Mouse (Mus musculus) MEL (cell line): ENCODE measurements around the gene Cds2. TPM values are rescaled to one million over a fixed set of nuclear protein-coding genes. Genes with fewer than 3 reads are reported as not detected.

Source experiments
- DNase-seq: peaks from one replicate; pipeline ENCODE4 v3.0.0; 2011; ENCODE audit warnings: low read depth, low spot score
- H3K27ac ChIP-seq: 2 replicates; pipeline ENCODE4 v1.5.1; 2012; ENCODE audit warnings: low read depth, mild to moderate bottlenecking, control low read depth, low read length, moderate library complexity; ENCODE audit not compliant: control insufficient read depth
- H3K27me3 ChIP-seq, 2 experiments: fragments of 150-350 bp in 1 of 2; sonication (generic) in 1 of 2; 2 replicates each; pipeline ENCODE4 v1.6.1; 2012; ENCODE audit warnings: low read length in 2 of 2, mild to moderate bottlenecking in 2 of 2, improper control_type of control experiment in 1 of 2, moderate library complexity in 1 of 2; ENCODE audit not compliant: insufficient read depth in 2 of 2, control insufficient read depth in 1 of 2
- H3K36me3 ChIP-seq, 2 experiments: 2 replicates each; pipeline ENCODE4 v1.6.1; 2012 to 2014; ENCODE audit warnings: low read length in 2 of 2, improper control_type of control experiment in 1 of 2, inconsistent platforms in 1 of 2, mild to moderate bottlenecking in 1 of 2; ENCODE audit not compliant: insufficient read depth in 2 of 2, control insufficient read depth in 1 of 2
- H3K4me1 ChIP-seq, 2 experiments: fragments of 150-350 bp in 1 of 2; sonication (generic) in 1 of 2; 2 replicates each; pipeline ENCODE4 v1.6.1; 2012; ENCODE audit warnings: low read length in 2 of 2, improper control_type of control experiment in 1 of 2, mild to moderate bottlenecking in 1 of 2; ENCODE audit not compliant: insufficient read depth in 2 of 2, control insufficient read depth in 1 of 2
- H3K4me3 ChIP-seq, 2 experiments: fragments of 150-350 bp in 1 of 2; sonication (generic) in 1 of 2; 2 replicates each; pipeline ENCODE4 v1.5.1; 2012; ENCODE audit warnings: low read depth in 2 of 2, low read length in 2 of 2, mild to moderate bottlenecking in 2 of 2, moderate library complexity in 2 of 2, control low read depth in 1 of 2, improper control_type of control experiment in 1 of 2; ENCODE audit not compliant: control insufficient read depth in 1 of 2, insufficient read depth in 1 of 2
- H3K79me2 ChIP-seq: 2 replicates; pipeline ENCODE4 v1.6.1; 2012; ENCODE audit warnings: mild to moderate bottlenecking, low read length, moderate library complexity; ENCODE audit not compliant: control insufficient read depth, poor library complexity, insufficient read depth
- H3K9ac ChIP-seq: 2 replicates; pipeline ENCODE4 v1.6.1; 2012; ENCODE audit warnings: low read depth, mild to moderate bottlenecking, control low read depth, low read length, moderate library complexity; ENCODE audit not compliant: control insufficient read depth, poor library complexity, severe bottlenecking
- H3K9me3 ChIP-seq: fragments of 150-350 bp; sonication (generic); replicated peaks from 2 replicates; pipeline ENCODE4 v1.6.1; 2012; ENCODE audit warnings: mild to moderate bottlenecking, low read length, improper control_type of control experiment, moderate library complexity; ENCODE audit not compliant: insufficient read depth
- BHLHE40 ChIP-seq: IDR thresholded peaks from 2 replicates; pipeline ENCODE4 v1.6.1; 2012; ENCODE audit warnings: low read depth, mild to moderate bottlenecking, inconsistent platforms, low read length, improper control_type of control experiment, borderline replicate concordance
- CHD1 ChIP-seq: IDR thresholded peaks from 2 replicates; pipeline ENCODE4 v1.6.1; 2012; ENCODE audit warnings: low read depth, mild to moderate bottlenecking, inconsistent platforms, low read length, improper control_type of control experiment
- E2F4 ChIP-seq: IDR thresholded peaks from 2 replicates; pipeline ENCODE4 v1.6.1; 2011; ENCODE audit warnings: low read depth, low read length, improper control_type of control experiment, borderline replicate concordance
- ELF1 ChIP-seq: IDR thresholded peaks from 2 replicates; pipeline ENCODE4 v1.6.1; 2014; ENCODE audit warnings: low read depth, mild to moderate bottlenecking, inconsistent platforms, low read length, improper control_type of control experiment, moderate library complexity
- EP300 ChIP-seq, 2 experiments: IDR thresholded peaks; 2 replicates each; pipeline ENCODE4 v1.6.1; 2011; ENCODE audit warnings: improper control_type of control experiment in 2 of 2, low read length in 2 of 2, low read depth in 1 of 2, mild to moderate bottlenecking in 1 of 2
- GABPA ChIP-seq: IDR thresholded peaks from 2 replicates; pipeline ENCODE4 v1.6.1; 2012; ENCODE audit warnings: low read depth, mild to moderate bottlenecking, inconsistent platforms, low read length, improper control_type of control experiment, moderate library complexity
- GATA1 ChIP-seq: IDR thresholded peaks from 2 replicates; pipeline ENCODE4 v1.6.1; 2011; ENCODE audit warnings: low read depth, low read length, improper control_type of control experiment
- JUND ChIP-seq: IDR thresholded peaks from 2 replicates; pipeline ENCODE4 v1.6.1; 2011; ENCODE audit warnings: low read depth, mild to moderate bottlenecking, improper control_type of control experiment, low read length
- MEF2A ChIP-seq: IDR thresholded peaks from 2 replicates; pipeline ENCODE4 v1.6.1; 2014; ENCODE audit warnings: low read depth, mild to moderate bottlenecking, inconsistent platforms, low read length, improper control_type of control experiment; ENCODE audit not compliant: poor library complexity, insufficient replicate concordance, severe bottlenecking; ENCODE audit errors: extremely low read depth
- MXI1 ChIP-seq: IDR thresholded peaks from 2 replicates; pipeline ENCODE4 v1.6.1; 2011; ENCODE audit warnings: mild to moderate bottlenecking, low read depth, low read length, improper control_type of control experiment
- MYB ChIP-seq: IDR thresholded peaks from 2 replicates; pipeline ENCODE4 v1.6.1; 2011; ENCODE audit warnings: mild to moderate bottlenecking, low read depth, low read length, improper control_type of control experiment
- NELFE ChIP-seq: IDR thresholded peaks from 2 replicates; pipeline ENCODE4 v1.6.1; 2011; ENCODE audit warnings: low read depth, low read length, improper control_type of control experiment
- POLR2A ChIP-seq, 2 experiments: IDR thresholded peaks; 2 replicates each; pipeline ENCODE4 v1.6.1; 2011 to 2012; ENCODE audit warnings: low read length in 2 of 2, mild to moderate bottlenecking in 2 of 2, control low read depth in 1 of 2, improper control_type of control experiment in 1 of 2, low read depth in 1 of 2, moderate library complexity in 1 of 2; ENCODE audit not compliant: control insufficient read depth in 1 of 2, insufficient read depth in 1 of 2, poor library complexity in 1 of 2
- RAD21 ChIP-seq: IDR thresholded peaks from 2 replicates; pipeline ENCODE4 v1.6.1; 2011; ENCODE audit warnings: mild to moderate bottlenecking, low read depth, low read length, improper control_type of control experiment
- RCOR1 ChIP-seq: IDR thresholded peaks from 2 replicates; pipeline ENCODE4 v1.6.1; 2012; ENCODE audit warnings: low read depth, mild to moderate bottlenecking, inconsistent platforms, low read length, improper control_type of control experiment
- SIN3A ChIP-seq: IDR thresholded peaks from 2 replicates; pipeline ENCODE4 v1.6.1; 2012; ENCODE audit warnings: low read length, improper control_type of control experiment, inconsistent platforms
- TAL1 ChIP-seq: IDR thresholded peaks from 2 replicates; pipeline ENCODE4 v1.6.1; 2012; ENCODE audit warnings: mild to moderate bottlenecking, inconsistent platforms, low read length, moderate library complexity, mixed read lengths
- TCF12 ChIP-seq: IDR thresholded peaks from 2 replicates; pipeline ENCODE4 v1.6.1; 2014; ENCODE audit warnings: low read depth, mild to moderate bottlenecking, inconsistent platforms, low read length, improper control_type of control experiment, moderate library complexity
- UBTF ChIP-seq: IDR thresholded peaks from 2 replicates; pipeline ENCODE4 v1.6.1; 2012; ENCODE audit warnings: low read depth, mild to moderate bottlenecking, inconsistent platforms, low read length, improper control_type of control experiment, moderate library complexity, borderline replicate concordance; ENCODE audit not compliant: insufficient read depth
- USF1 ChIP-seq: IDR thresholded peaks from 2 replicates; pipeline ENCODE4 v1.6.1; 2014; ENCODE audit warnings: low read depth, mild to moderate bottlenecking, inconsistent platforms, low read length, improper control_type of control experiment, moderate library complexity
- USF2 ChIP-seq, 2 experiments: IDR thresholded peaks; 2 replicates each; pipeline ENCODE4 v1.6.1; 2011 to 2012; ENCODE audit warnings: improper control_type of control experiment in 2 of 2, low read length in 2 of 2, borderline replicate concordance in 1 of 2, inconsistent platforms in 1 of 2, low read depth in 1 of 2, mild to moderate bottlenecking in 1 of 2; ENCODE audit not compliant: insufficient read depth in 1 of 2
- ZC3H11A ChIP-seq: IDR thresholded peaks from 2 replicates; pipeline ENCODE4 v1.6.1; 2012; ENCODE audit warnings: low read depth, mild to moderate bottlenecking, inconsistent platforms, low read length, improper control_type of control experiment
- ZMIZ1 ChIP-seq: IDR thresholded peaks from 2 replicates; pipeline ENCODE4 v1.6.1; 2012; ENCODE audit warnings: low read depth, mild to moderate bottlenecking, inconsistent platforms, low read length, improper control_type of control experiment, moderate library complexity
- ZNF384 ChIP-seq: IDR thresholded peaks from 2 replicates; pipeline ENCODE4 v1.6.1; 2012; ENCODE audit warnings: low read depth, mild to moderate bottlenecking, inconsistent platforms, low read length, improper control_type of control experiment
- polyA plus RNA-seq, 2 experiments: library from polyadenylated mRNA; stranded (reverse) in 1 of 2; unstranded in 1 of 2; fragments of >175 nt in 1 of 2; fragments of >200 nt in 1 of 2; gene quantifications; 2 replicates each; pipeline versions ENCODE4 v1.2.1 to v1.2.4; 2012; ENCODE audit warnings: low replicate concordance in 2 of 2, low read depth in 1 of 2; ENCODE audit not compliant: insufficient read length in 2 of 2, insufficient read depth in 1 of 2, missing spikeins in 1 of 2
- total RNA-seq: library from RNA; depleted of rRNA; stranded (reverse); fragments of 300-350 nt; gene quantifications from 2 replicates; pipeline ENCODE4 v1.2.3, GENCODE M21; 2012

Cds2 gene
- total and polyA plus RNA-seq, 3 experiments: 8.8 to 28.5 TPM; not detected in 1

DNA sequence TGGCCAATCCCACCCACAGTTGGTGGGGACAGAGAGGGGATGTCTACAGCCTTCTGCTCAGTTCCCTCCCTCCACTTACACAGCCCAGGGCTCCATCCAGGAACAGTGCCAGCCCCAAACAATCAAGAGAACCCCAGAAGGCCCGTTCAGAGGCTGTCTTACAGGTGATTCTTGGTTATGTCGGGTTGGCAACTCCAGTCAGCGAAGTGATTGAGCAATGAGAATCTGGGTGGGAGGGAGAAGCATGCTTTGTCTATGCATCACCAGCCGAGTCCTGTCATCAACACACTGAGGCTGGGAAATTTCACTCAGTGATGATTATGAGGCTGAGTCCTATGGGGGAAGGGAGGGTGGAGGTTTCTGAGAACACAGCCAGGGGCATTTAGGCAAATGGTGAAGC, 60.6 kb downstream of the Cds2 start:
- H3K4me1 ChIP-seq: no peaks in the 10 kb centered on the region
- DNase-seq: no peak
- H3K27me3 ChIP-seq: peaks cover 2 to 9% of the 10 kb centered on the region in 2 experiments
- no peak overlapping the region for H3K9ac ChIP-seq
- TF ChIP-seq GABPA (no peak), EP300 (IDR thresholded peaks at IDR 0.05; ENCODE audit: low read depth in 1 of 2, low read length in 2 of 2) (no peak), GATA1 (no peak), USF2 (IDR thresholded peaks at IDR 0.05; ENCODE audit: borderline replicate concordance in 1 of 2, insufficient read depth in 1 of 2, low read depth in 1 of 2, low read length in 2 of 2) (no peak), BHLHE40 (no peak), MEF2A (no peak), RCOR1 (no peak), POLR2A (IDR thresholded peaks at IDR 0.05; ENCODE audit: control insufficient read depth in 1 of 2, insufficient read depth in 1 of 2, low read depth in 1 of 2, low read length in 2 of 2, poor library complexity in 1 of 2) (no peak), TCF12 (no peak), SIN3A (no peak), NELFE (no peak), TAL1 (no peak), USF1 (no peak)
- H3K27ac ChIP-seq: no peak overlapping the region
- H3K79me2 ChIP-seq: no peaks in the 10 kb centered on the region
- no peaks in the 10 kb centered on the region for H3K36me3 ChIP-seq
- H3K4me3 ChIP-seq: no peak overlapping the region
- no peaks in the 10 kb centered on the region for H3K9me3 ChIP-seq

DNA sequence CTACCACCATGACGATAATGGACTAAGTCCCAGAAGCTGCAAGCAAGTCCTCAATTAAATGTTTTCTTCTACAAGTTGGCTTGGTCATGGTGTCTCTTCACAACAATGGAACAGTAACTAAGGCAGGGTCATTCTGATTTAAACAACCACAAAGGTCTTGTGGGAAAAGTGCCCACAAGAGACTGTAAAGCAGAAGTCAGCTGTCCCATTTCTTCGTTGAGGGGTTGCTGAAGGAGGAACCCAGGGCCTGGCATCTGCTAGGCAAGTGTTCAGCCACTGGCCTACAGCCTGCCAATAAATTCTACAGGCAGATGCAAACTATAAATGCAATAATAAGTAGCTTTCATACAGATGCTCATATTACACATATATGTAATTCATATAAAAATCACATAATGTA, 74.3 kb downstream of the Cds2 start:
- DNase-seq: no peak
- no peak for TF ChIP-seq ZMIZ1
- no peak for TF ChIP-seq TCF12
- TF ChIP-seq UBTF: no peak
- TF ChIP-seq RAD21: no peak
- TF ChIP-seq POLR2A (IDR thresholded peaks at IDR 0.05; ENCODE audit: control insufficient read depth in 1 of 2, insufficient read depth in 1 of 2, low read depth in 1 of 2, low read length in 2 of 2, poor library complexity in 1 of 2): no peak
- TF ChIP-seq ZC3H11A: no peak
- TF ChIP-seq JUND: no peak
- no peak for TF ChIP-seq MXI1
- TF ChIP-seq CHD1: no peak
- no peak for TF ChIP-seq USF2 (IDR thresholded peaks at IDR 0.05; ENCODE audit: borderline replicate concordance in 1 of 2, insufficient read depth in 1 of 2, low read depth in 1 of 2, low read length in 2 of 2)
- no peak for TF ChIP-seq SIN3A
- TF ChIP-seq EP300 (IDR thresholded peaks at IDR 0.05; ENCODE audit: low read depth in 1 of 2, low read length in 2 of 2): no peak
- TF ChIP-seq MEF2A: no peak
- no peak for TF ChIP-seq E2F4
- TF ChIP-seq ZNF384: no peak
- TF ChIP-seq NELFE: no peak
- TF ChIP-seq ELF1: no peak
- TF ChIP-seq MYB: no peak
- no peak for TF ChIP-seq GABPA
- TF ChIP-seq, all 39 proteins: peak for 0

More for the DNA sequence above, 74.3 kb downstream of the Cds2 start:
- Histone ChIP-seq H3K9me3 (no peaks in the 10 kb centered on the region), H3K4me3 (no peak overlapping the region), H3K4me1 (no peaks in the 10 kb centered on the region), H3K36me3 (no peaks in the 10 kb centered on the region), H3K27me3 (no peaks in the 10 kb centered on the region; a peak in 1 of 4 replicates), H3K27ac (no peak overlapping the region), H3K9ac (no peak overlapping the region), H3K79me2 (no peaks in the 10 kb centered on the region)
